Mouse (Mus musculus) lung, postnatal 10 days (tissue): ENCODE results near the gene Cep112.
"Not testable (repeated sequence)": the region's sequence is repeated elsewhere in the genome, so short reads cannot be mapped to it uniquely, and the experiment has no call there.

Source experiments
- DNase-seq: peaks from one replicate; pipeline ENCODE4 v3.0.0; 2021

Cep112 gene

DNA sequence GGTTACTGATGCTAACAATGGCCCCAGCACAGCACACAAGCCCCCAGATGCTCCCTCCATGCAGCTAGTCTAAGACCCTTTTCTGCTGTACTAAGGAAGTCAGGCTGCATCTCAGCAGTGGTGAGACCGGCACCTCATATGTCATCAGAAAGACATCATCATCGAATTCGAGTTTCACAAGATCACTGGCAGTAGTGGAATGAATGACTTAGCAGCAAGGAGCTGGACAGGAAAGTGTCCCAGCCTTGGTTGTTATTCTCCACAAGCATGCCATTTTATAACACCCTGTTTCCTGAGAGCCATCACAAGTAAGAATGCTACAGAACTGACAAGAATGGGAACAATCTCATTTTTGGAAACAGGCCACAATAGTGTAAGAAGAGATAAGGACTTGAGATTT is 381.0 kb downstream of the Cep112 start:
- no peak for DNase-seq

DNA sequence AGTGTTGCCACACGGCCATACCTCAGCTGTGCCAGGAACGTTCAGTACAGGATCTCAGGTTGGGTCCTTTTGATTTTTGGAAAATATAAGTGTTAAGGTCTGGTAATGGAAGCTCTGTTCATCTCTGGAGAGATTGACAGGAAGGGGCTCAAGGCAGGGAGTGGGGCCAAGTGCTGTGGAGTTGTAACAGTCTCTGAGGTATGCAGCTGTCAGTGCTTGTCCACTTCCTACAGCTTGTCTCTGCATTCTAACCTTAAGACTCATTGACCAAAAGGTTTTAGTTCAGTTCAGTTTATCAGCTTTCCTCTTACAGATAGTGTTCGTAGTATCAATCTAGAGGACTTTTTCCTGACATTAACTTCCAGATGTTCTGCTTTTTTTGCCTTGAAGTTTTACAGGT is 384.6 kb downstream of the Cep112 start:
- DNase-seq = no peak

DNA sequence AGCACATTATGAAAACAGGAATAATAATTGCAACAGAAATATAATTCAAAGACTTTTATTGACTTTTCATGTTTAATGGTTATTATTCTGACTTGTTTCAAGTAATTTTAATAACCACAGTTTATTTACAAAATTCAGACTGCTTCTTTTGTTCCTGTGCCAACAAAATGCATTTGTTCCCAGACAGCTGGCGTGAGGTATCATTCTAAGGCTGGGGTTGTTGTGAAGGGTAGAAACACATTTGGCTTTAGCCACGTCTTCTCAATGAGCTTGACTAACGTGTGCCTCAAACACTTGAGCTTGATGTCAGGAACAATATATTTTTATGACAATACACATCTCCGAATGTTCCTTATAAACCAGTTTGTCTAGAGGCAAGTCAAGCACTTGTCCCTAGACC is 396.8 kb downstream of the Cep112 start:
- DNase-seq = no peak

DNA sequence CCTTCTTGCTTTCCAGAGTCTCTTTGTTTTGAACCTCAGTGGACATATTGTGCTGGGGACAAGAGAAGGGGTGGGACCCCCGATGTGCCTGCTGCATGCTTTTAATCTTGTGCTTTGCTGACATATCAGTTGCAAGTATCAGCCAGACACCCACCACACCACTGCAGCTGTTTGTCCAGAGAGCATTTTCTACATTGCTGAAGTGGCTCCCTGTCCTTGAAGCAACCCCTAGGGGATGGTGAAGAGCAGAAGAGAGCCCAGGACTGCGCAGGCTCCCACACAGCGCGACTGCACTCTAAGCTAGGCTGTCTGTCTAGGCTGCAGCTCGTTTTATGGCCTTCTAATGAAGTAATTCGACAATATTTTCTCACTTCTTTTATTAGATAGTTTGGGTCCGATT is 397.3 kb downstream of the Cep112 start:
- peak; percentile 21 for DNase-seq

DNA sequence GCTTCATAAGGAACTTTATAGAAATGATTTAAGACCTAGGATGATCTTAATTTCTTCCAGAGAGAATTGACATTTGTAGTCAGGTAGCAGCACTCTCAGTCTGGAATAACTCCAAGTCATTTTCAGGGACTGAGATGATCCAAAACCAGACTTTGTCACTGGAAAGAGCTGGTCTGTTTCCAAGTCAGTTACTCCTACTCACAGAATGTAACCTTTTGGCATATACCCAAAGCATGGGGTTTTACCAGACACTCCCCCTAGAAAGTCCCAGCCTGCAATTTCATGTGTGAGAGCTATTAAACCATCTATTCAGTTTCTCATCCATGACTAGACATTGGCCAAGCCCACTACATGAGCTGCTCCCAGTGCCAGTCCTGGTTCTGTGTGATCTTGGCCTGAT is 402.3 kb downstream of the Cep112 start:
- no peak for DNase-seq

DNA sequence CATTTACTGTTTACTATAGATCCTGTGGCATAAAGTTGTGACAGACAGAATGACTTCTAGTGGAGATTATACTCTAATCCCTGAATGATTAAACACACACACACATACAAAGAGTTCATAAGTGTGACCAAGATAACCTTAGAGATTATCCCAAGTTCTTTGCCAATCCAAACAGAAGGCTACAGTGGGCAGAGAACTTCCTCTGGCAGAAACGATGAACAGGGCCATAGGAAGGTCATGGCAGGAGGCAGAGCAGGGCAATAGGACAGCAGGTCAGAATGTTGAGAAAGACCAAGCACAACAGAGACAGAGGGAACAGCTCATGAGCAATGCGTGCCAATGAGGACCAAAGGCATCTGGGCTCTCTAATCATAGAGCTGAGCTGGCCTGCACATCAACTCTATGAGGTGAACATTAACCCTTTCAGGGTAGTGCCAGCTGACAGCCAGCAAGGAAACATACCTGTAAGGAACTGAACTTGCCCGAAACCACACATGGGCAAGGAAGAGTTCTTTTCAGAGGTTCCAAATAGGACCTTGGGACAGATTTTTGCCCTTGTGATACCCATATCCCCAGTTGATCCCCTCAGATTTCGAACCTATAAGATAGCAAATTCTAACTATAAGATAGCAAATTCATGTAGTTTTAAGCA is 403.5 kb downstream of the Cep112 start:
- no peak for DNase-seq

DNA sequence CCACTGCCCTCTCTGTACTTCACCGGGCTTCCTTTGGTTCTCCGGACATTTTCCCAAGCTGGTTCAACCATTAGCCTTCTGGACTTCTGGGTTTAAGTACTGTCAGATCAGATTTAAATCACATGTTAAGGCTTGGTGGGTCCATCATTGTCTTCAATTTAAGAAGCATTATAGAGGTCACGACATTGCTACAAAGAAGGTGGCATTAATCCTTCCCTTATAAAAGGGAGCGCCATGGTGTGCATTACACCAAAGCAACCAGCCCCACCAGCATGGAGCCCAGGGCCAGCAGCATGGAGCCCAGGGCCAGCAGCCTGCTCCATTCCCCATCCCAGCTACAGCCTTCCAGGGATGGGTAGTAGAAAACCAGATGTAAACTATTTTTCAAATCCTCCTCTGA is 411.7 kb downstream of the Cep112 start:
- no peak for DNase-seq

DNA sequence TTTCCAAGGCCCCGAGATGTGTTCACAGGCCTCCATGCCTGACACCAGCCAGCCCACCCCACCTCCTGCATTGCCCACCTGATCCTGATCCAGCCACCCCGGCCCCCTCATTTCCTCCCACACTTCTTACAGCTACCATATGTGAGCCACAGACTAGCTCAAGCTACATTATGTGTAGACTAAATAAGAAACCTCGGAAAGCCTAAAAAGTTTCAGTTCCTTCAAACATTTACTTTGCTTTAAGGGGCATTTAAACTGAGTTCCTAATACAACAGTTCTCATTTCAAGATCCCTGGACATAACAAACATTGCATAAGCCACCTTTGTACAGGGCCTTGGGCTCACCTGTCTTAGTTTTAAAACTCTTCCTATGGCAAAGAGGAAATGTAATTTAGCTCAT is 415.2 kb downstream of the Cep112 start:
- DNase-seq = no peak

DNA sequence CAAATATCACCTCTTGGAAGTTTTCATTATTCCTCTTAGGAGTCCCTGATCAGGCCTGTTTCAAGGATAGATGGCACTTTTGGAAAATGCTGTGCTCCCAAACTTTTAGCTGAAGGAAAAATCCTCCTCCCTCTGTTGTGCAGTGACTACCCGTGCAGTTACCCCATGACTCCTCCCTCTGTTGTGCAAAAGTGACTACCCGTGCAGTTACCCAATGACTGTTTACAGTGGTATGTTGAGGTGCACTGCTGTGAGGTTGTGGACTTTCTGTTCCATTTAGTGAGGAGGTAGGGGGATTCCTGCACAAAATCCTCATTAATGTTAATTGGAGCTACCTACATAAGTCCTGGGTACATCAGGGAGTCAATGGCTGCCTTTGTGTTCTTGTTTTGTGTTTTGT is 417.8 kb downstream of the Cep112 start:
- no peak for DNase-seq

DNA sequence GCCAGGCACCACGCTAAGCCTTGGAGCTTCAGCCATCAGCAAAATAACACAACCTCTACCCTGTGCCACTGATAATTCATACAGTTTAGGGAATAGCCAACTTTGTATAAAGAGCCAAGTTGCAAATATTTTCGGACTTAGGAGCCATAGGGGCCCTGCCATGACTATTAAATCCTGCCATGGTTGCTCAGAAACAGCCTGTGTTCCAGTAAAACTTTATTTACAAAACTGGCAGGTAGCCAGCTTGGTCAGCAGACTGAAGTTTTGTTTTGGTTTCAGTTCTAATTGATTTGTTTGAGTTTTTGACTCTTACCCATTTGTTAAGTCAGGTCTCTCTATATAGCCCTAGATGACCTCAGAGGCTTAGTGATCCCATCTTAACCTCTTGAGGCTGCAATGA is 421.0 kb downstream of the Cep112 start:
- peak; percentile 51 for DNase-seq

DNA sequence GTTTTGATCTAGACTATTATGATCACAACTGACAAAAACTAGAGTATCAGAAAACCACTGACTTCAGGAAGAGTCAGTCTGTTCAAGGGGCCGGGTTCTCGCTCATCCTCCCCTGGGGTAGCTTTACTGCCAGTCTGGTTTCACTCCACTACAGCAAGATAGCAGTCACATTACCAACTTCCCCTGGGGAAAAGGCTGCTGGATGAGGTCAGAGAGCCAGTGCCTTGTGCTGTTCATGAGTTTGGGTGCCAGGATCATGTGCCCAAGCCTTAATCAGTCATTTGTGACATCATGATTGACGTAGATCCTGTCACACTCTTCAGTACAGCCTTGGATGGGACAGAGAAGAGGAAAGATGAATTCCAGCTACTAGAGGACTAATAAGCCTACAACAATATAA is 421.5 kb downstream of the Cep112 start:
- DNase-seq = no peak

DNA sequence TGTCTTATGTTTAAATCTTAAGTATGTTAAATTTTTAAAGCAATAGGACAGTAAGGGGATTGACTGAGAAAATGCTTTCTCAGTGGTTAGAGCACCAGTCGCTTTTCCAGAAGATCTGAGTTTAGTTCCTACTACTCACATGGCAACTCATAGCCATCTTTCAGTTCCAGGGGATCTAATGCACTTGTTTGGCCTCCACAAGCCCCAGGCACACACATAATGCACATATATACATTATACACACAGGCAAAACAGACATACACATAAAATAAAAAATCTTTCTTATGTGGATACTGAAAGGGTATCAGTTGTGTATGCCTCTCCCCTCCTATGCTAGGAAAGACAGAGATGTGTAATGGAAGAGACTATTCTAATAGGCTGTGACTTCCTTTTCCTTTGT is 426.8 kb downstream of the Cep112 start:
- DNase-seq = no peak

DNA sequence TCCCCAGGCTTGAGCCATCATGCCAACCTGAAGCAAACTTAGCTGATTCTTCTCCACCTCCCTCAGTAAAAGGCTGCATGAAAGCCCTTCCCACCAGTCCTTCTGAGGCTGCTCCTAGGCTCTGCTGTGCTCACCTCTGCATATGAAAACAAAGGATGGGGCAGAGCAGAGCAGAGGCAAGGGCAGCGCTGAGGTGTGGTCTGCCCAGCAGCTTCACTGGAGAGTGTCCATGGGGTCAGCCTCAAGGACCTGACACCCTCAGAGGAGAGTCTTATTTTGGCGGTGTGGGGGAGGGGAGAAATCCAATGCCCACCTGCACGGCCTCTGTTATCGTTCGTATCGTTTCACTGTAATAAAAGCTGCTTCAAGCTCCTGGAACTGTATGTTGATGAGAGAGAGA is 432.3 kb downstream of the Cep112 start:
- no peak for DNase-seq

DNA sequence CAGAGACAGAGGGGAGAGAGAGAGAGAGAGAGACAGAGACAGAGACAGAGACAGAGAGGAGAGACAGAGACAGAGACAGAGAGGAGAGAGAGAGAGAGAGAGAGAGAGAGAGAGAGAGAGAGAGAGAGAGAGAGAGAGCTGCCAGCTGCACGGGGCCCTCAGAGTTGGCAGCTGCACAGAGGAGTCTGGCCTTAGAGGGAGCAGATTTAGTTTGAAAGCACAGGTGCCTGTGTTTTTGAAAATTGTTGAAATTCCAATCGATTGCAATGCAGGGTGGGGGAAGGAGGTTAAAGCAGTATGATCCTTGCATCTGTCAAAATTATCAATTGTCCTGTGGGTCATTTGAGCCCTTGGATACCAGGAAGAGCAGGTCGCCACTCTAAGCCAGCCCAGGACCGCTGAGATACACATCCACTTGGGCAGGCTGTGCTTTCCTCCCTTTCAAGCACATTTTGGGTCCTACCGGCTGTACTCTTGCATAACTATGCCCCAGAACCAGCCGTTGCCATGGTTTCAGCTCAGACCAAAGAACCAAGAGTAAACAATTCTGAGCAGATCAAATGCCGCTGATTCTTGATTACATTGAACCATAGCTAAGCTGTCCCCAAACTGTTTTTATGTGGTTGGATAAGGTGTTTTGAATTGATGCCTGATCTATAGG is 432.8 kb downstream of the Cep112 start:
- DNase-seq = peak; percentile 63

DNA sequence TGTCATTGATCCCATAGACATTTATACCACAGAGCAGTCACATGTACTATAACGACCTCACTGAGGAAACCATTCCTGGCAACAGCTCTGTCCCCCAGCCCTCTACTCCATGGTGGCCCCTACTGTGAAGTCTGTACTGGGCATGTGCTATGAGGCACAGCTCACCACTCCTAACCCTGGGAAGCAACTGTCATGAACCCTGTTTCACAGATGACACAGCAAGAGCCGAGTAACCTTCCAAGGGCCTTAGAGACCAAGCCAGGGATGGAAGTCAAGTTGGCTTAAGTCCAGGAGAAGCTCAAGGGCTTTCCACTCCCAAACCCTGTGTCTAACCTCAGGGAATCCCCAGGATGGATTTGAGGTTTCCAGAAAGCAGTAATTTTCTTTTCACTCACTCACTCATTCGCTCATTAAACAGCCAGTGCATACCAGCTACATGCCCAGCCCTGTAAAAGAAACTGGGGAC is 433.4 kb downstream of the Cep112 start:
- no peak for DNase-seq

DNA sequence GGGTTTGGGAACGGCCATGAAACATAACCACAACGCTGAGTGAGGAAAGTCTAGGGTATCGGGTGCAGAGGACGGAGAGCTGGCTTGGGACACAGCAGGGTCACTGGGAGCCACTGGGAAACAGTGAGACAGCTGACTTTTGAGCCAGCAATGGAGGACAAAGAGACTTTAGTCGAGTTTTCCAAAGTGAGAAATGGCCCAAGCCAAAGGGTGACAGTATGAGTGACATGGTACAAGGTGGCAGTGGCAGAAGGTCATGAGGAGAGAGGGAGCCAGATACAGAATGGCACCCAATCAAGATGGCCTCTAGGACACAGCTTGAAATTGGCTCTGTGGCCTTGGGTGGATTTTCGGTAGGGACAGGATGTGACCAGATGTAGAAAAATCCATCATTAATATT is 433.9 kb downstream of the Cep112 start:
- no peak for DNase-seq

DNA sequence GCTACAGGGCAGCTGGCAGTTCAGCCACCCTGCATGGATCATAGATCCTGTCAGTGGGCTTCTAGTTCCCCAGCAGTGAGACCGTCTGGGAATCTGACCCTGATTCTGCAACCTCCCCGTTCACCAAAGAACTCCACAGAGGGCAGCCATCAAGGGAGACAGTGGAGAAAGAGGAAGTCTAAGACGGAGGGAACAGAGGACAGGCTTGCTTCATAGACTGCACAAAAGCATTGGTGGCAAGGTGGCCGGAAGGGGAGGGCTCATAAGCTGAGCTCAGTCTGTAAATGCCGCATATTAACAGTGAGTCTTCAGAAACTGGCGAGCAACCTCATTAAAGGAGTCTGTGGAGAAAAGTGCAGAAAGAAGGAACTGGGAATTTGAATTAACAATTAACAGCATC is 437.4 kb downstream of the Cep112 start:
- DNase-seq = no peak

DNA sequence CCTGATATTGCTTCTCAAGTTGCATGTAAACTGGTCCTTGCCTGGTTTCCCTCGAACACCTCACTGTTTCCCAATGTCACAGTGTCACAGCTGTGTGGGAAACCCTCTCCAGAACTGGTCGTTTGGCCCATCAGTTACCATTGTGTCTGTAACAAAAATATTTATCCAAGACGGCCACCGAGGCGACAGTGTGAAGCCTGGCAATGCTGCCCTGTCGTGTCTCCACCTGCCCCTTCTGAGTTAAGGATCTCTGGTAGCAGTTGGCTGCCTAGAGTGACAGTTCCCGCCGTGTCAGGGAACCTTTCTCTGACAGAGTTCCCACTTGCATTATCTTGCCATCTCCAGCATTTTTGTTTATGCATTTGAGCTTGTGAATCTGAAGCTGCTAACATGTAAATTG is 440.8 kb downstream of the Cep112 start:
- DNase-seq = peak; percentile 46

DNA sequence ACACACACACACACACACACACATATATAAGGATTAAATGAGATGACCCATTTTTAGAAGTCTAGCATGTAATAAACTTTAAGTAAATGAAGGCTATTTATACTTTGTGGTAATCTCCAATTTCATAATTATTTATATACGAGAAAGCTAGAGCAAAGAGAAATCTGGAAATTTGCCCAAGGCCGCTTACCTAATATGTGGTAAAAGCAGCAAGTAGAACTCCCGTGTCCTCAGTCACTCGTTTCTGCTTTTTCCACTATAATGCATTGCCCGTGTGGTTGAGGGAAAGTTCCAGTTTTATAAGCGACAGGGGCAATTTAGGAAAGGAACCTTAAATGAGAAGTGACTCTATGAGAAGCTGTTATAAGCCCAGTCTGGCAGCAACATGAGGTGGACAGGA is 442.5 kb downstream of the Cep112 start:
- peak; percentile 36 for DNase-seq

DNA sequence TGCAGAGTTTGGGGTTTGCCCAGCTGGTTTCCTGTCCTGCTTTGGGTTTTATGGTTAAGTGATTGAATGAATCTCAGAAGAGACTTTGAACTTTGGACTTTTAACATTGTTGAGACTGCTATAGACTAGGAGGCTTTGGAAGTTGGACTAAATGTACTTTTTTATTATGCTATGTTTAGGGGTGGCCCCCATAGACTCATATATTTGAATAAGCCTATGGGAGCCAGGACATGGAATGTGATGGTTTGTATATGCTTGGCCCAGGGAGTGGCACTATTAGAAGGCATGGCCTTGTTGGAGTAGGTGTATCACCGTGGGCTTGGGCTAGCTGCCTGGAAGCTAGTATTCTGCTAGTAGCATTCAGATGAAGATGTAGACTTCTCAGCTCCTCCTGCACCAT is 446.3 kb downstream of the Cep112 start:
- not testable (repeated sequence) for DNase-seq

DNA sequence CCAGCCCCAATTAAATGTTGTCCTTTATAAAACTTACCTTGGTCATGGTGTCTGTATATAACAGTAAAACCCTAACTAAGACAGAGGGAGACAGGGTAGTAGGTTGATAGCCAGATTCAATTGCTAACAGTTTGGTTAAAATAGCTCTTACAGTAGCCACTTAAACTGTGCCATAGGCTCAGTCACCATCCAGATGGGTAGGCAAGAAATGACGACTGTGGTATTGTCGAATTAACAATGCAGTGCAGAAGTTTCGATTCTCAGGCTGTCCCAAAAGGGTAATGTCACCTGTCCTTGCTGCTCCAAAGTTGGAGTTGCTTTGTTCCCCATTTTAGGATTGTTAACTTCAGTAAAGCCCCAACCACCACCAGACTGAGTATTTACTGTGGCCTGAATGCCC is 446.8 kb downstream of the Cep112 start:
- no peak for DNase-seq

DNA sequence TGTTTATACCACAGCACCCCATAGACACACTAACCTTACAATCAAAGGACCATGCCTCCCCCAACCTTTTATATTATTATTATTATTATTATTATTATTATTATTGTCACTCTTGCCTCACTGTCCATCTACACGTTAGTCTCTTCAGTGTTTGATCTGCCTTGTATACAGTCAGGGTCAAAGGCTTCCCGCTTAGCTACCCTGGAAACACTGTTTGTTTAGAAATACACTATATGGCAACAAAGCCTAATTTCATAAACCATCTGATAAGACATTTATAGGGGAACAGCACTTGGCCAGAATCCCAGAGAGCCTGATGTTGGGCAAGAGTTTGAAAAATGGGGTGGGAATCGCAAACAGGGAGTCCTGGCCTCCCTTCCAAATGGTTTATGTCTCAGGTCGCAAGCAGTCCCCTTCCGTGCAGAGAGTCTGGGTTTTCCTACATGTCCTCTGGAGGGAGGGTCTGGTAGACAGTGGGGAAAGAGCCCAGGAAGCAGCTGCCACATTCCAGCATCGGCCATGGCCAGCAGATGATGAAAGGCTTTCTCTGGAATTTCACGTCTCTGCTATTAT is 451.7 kb downstream of the Cep112 start:
- peak; percentile 68 for DNase-seq

DNA sequence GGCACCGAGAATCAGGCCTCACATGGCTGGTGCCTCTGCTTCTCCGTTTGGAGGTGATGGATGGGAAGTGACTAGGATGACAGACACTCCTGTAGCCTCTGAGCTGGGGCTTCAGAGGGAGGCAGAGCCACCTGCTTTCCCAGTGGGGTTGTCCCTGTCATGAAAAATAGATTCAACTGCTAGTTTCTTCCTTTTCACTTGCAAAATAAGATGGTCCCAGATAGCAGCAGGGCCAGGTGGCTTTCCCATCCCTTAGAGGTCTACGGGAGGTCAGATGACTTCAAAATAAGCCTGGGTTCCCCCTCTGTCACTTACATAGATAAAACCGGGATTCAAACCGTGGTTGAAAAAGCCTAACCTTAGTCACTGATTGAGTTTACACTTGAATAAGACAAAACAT is 452.5 kb downstream of the Cep112 start:
- DNase-seq = no peak

DNA sequence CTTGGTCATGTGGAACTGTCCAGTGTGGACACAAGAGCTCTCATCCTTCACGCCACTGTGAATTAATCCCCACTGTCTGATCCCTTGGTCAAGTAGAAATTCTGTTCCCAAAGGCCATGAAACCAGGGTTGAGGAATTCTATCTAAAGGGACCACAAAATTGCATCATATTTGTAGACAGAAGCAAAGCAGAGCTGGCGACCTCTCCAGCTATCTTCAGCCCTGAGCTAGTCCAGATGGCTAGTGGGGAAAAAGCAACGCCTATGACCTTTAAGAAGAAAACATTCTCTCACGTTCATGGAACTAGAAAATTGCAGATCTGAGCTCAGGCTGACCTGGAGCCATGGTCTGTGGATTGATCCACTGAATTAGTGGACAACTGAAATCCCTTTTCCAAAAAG is 455.6 kb downstream of the Cep112 start:
- no peak for DNase-seq

DNA sequence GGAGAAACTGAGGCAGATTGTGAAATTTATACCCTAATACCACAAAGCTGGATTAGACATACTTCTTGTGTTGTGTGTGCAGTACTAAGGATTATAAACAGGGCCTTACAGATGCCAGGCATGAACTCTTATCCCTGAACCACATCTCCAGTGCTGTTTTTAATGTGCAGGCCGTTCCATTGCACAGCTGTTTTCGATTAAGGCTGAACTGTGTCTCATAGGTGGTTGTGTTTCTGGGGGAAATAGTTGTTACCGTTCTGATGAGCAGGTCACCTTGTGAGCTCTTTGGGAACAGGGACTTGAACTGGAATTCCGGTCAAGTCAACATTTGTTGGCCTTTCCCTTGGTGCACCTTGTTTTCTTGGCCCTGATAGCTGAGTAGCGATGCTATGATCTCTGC is 456.7 kb downstream of the Cep112 start:
- no peak for DNase-seq
